Mouse (Mus musculus) MN1 (cell line): Measurements from ENCODE around the gene Cacna1c.
A peak's percentile ranks its signal among the peaks of the same experiment; 100 is the strongest.

Source experiments
- DNase-seq: peaks from one replicate; pipeline ENCODE4 v3.0.0-alpha.2; 2016; ENCODE audit warnings: low spot score

The Cacna1c gene

GRCm38 (mm10) chr6:118956234-118956633 lies 240.0 kb downstream of the Cacna1c start:
- no peak for DNase-seq

GRCm38 (mm10) chr6:118955777-118956176 lies 240.4 kb downstream of the Cacna1c start:
- DNase-seq = no peak

GRCm38 (mm10) chr6:118954988-118955554 lies 241.1 kb downstream of the Cacna1c start:
- no peak for DNase-seq

GRCm38 (mm10) chr6:118952377-118952776 lies 243.8 kb downstream of the Cacna1c start:
- no peak for DNase-seq

- DNase-seq = no peak
These were observed 246.0 kb downstream of the Cacna1c start for GRCm38 (mm10) chr6:118950190-118950589.

- no peak for DNase-seq
These were observed 248.9 kb downstream of the Cacna1c start for GRCm38 (mm10) chr6:118947286-118947685.

- no peak for DNase-seq
These were observed 249.6 kb downstream of the Cacna1c start for GRCm38 (mm10) chr6:118946660-118947059.

GRCm38 (mm10) chr6:118944093-118944492 lies 252.1 kb downstream of the Cacna1c start:
- no peak for DNase-seq

- DNase-seq = no peak
These were observed 254.4 kb downstream of the Cacna1c start for GRCm38 (mm10) chr6:118941816-118942215.

GRCm38 (mm10) chr6:118941036-118941435 lies 255.2 kb downstream of the Cacna1c start:
- DNase-seq = no peak

- DNase-seq = no peak
These were observed 256.6 kb downstream of the Cacna1c start for GRCm38 (mm10) chr6:118939626-118940025.

GRCm38 (mm10) chr6:118938386-118939096 lies 257.7 kb downstream of the Cacna1c start:
- no peak for DNase-seq

GRCm38 (mm10) chr6:118937536-118937935 lies 258.7 kb downstream of the Cacna1c start:
- DNase-seq = no peak

GRCm38 (mm10) chr6:118935520-118936415 lies 260.4 kb downstream of the Cacna1c start:
- peak; percentile 14 for DNase-seq

GRCm38 (mm10) chr6:118934243-118934902 lies 261.8 kb downstream of the Cacna1c start:
- no peak for DNase-seq

GRCm38 (mm10) chr6:118933017-118933594 lies 263.1 kb downstream of the Cacna1c start:
- DNase-seq = peak; percentile 9

GRCm38 (mm10) chr6:118932002-118932700 lies 264.1 kb downstream of the Cacna1c start:
- no peak for DNase-seq

- DNase-seq = no peak
These were observed 269.5 kb downstream of the Cacna1c start for GRCm38 (mm10) chr6:118926669-118927068.

- no peak for DNase-seq
These were observed 271.8 kb downstream of the Cacna1c start for GRCm38 (mm10) chr6:118924426-118924825.

GRCm38 (mm10) chr6:118923926-118924325 lies 272.3 kb downstream of the Cacna1c start:
- no peak for DNase-seq

GRCm38 (mm10) chr6:118923212-118923577 lies 273.0 kb downstream of the Cacna1c start:
- no peak for DNase-seq
